Mouse (Mus musculus): ENCODE data around the gene Nalcn.

GRCm38 (mm10) chr14:123331841-123332240 lies 295.1 kb downstream of the Nalcn start:
- TF ChIP-seq CTCF (IDR thresholded peaks at IDR 0.05; ENCODE audit: insufficient read depth, low read depth, low read length) (no peak), POLR2A (IDR thresholded peaks at IDR 0.05; ENCODE audit: insufficient read depth, low read depth, low read length) (no peak)
